Mouse (Mus musculus): ENCODE measurements around the gene Astn2.

Astn2 gene

DNA sequence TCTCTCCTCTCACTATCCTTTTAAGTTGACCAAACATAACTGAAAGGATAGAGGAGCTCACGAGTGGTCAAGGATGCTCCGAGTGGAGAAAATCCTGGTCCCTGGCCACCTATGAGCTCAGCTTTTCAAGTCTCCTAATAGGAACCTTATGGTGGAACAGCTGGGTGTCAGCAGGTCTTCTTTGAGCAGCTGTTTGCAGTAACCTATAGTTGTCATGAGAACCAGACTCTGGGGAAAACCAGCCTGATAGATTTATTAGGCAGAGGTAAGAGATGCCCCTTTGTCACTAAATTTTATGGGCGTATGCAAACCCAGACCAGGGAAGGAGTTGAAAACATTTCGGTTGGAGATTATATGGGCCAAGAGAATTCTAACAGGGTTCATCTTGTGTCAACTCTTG is 1013.4 kb downstream of the Astn2 start:
- DNase-seq = no peak

DNA sequence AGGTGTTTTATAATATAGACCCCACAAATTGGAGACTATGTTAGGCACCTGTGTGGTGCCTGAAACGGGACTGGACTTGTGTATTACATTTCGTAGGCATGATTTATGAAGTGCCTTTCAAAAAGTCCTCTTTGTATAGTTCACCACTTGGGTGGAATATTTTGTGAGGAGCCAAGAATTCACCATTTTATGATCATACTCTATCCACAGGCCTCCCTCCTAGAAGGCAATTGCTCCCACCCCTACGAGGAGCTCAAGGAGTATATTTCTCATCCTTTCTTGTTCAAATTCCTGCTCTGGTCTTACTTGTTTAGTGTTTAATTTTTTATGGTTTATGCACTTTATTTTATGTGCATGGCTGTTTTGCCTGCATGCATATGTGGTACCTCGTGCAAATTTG is 1021.3 kb downstream of the Astn2 start:
- DNase-seq = no peak

DNA sequence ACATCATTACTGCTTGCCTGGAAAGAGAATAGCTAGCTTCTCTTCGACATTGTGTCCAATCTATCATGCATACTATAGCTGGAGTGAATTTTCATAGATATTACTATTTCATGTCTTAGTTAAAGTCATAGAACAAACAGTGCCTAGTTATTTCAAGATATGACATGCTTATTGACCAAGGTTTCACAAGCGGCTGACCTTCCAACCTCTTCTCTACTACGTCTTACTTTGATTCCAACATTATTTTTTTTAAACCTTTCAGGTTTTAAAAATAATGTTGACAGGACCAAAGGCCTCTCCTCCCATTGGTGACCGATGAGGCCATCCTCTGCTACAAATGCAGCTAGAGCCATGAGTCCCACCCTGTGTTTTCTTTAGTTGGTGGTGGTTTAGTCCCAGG is 1025.0 kb downstream of the Astn2 start:
- no peak for DNase-seq

DNA sequence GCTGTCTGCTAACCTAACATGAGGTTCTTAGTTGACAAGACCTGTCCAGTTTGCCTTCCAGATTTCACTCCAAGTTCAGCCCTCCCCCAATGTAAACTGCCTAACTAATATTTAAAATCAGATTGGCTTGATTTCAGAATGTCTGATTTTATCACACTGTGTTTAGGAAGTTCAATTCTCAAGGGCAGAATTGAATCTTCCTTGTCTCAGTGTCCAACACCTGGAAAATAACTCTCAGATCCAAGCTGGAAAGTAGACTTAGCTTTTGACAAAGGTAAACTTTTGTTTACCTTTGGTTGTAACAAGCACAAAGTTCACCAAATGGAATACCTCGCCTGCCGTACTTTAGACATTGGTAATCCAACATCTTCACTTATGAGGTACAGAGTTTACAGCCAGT is 1027.8 kb downstream of the Astn2 start:
- DNase-seq = no peak

DNA sequence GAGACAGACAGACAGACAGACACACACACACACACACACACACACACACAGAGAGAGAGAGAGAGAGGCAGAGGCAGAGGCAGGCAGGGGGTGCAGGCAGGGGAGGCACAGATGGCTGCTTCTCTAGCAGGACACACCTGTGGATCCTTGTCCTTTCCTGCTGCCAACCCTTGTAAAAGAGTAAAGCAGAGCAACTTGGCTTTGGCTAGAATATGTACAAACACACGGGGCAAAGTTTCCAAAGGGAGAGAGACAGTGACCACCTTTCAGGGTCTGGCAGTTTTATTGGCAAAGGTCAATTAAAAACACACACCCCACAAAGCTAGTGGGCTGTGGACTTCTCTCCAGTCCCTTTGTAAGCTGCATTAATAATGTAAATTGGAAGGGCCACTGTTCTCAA is 1030.6 kb downstream of the Astn2 start:
- DNase-seq = no peak

DNA sequence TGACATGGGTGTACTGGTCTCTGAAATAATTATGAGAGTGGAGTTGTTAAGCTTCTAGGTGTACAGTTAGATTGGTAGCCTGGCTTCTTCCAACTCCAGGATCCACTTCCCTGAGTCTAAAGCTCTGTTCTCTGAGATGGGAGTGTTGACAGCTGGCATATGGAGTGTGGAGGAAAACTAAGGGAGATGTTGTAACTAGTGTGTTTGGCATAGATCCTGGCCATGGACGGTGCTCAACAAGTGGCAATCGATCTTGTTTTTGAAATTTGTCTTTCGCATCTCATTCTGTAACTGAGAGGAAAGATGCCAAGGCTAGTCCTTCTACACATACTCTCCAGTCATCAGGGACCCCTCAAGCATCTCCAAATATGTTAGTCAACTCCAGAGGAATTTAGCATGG is 1031.7 kb downstream of the Astn2 start:
- no peak for DNase-seq

DNA sequence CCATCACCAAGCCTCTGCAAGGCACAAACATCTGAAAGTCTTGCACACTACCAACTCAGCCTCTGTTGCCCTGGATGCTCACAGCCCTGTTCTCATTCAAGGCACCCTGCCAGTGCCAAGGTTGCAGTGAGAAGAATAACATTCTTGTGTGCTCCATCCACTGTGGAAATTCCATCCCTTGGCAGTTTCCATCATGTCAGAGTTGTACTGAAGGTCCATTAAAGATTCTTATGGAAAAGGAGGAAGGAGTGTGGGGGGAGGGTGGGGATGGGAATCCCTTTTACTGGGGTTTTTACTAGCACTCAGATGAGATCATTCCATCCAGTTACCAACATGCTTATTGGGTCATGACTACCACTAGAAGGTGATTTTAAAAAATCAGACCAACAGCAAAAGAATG is 1037.3 kb downstream of the Astn2 start:
- DNase-seq = no peak

DNA sequence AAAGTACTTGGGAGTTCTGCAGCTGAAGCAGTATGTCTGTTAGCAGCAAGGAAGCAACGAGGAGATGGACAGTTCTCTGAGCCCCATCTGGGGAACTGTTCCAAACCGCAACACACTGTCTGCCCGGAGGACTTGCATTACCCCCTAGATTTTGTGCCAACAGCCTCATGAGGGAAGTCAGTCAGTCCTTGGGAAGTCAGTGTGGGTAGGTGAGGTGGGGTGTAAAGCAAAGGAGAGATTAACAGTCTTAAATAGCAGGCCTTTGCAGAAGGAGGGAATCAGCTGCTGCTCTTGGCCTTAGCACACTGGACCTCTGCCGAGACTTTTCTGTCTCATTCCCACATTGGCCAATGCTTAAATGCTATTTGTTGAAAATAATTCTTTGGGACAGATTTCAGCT is 1049.8 kb downstream of the Astn2 start:
- no peak for DNase-seq

DNA sequence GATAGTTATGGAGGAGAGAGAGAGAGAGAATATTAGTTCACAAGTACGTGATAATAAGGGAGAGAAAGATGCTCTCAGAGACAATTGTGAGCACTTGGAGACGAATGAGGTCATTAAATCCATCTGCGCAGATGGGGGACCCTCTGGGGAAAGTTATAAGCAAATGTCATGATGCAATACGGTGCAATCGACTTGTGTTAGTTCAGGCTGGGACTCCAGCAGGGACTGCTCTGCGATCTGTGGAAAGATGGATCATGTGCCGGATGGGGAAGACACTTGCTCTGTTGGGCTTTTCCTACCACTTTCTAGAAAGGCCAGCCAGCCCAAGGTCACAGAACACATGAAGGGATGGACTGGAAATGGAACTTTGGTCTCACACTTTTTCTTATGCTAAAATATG is 1053.9 kb downstream of the Astn2 start:
- no peak for DNase-seq

DNA sequence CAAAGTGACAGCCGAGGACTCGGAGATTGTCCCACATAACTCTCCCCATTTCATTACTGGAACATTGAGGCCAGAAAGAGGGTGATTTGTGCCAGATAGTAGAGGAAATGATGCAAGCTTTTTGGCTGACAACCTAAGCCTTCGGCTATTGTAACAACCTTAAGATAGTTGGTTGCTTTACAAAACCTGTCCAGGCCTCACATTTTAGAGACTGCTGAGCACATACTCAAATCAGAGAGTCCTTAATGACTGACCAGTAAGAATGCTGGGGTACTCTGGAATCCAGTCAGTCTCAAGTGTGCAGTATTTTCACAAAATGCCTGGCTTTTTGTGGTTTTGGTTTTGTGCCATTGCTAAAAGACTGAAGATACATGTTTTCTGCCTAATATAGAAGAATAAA is 1062.6 kb downstream of the Astn2 start:
- no peak for DNase-seq

DNA sequence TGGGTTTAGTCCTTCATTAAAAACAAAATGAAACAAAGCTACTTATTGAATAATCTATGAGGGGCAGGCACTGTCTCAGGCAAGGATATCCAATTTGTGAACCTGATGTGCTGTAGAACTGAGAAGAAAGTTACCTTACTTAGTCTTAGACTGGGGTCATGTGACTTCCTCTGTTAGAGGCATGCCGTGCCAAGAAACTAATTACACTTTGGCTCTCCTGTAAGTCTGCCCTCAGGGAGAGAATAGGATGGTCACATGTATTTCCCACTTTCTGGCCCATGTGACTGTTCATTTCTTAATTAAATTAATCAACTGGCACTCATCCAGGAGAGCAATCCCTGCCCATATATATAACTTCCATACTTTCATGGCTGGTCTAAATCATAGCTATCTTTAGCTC is 1070.7 kb downstream of the Astn2 start:
- DNase-seq = no peak
